In the genomic region with DNA sequence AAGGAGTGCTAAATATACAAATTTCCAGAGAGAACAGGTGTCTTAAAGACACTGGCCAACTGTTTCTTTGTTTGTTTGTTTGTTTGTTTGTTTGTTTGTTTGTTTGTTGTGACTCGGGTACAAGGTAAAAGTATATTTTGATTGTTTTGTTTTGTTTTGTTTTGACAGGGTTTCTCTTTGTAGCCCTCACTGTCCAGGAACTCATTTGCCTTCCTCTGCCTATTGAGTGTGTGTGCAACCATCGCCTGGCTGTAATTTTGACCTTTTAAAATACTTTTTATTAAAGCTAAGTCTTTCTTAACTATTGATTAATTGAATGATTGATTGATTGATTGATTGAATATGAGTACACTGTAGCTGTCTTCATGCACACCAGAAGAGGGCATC, we compare ENCODE assay signal across 8 mouse cellular contexts. TPM values are rescaled to one million over a fixed set of nuclear protein-coding genes. Genes with fewer than 3 reads are reported as not detected.
A peak's percentile ranks its signal among the peaks of the same experiment; 100 is the strongest.
DNase-seq lines count a peak whose midpoint lies in the region; ATAC-seq and TF ChIP-seq lines count a peak whose summit lies in the region.

No protein-coding gene starts in this region.

- H3K9ac ChIP-seq in kidney, embryonic 15.5 days: peak overlapping the region; percentile 61; the same call in 1 of the 2 replicates
- peak overlapping the region; percentile 85; the same call in 1 of the 2 replicates for H3K9ac ChIP-seq in embryonic facial prominence, embryonic 14.5 days (ENCODE audit: low read depth, low read length)
- no peak overlapping the region for H3K9ac ChIP-seq in intestine, embryonic 16.5 days (ENCODE audit: low read depth, low read length)
- no peak overlapping the region for H3K9ac ChIP-seq in midbrain, postnatal 0 days (replicated peaks; ENCODE audit: low read length, poor library complexity, severe bottlenecking)

- 63% methylated on average over 2 of the region's 2 CpGs for WGBS in kidney, embryonic 15.5 days
- 62% methylated on average over 2 of the region's 2 CpGs for WGBS in embryonic facial prominence, embryonic 14.5 days
- WGBS in intestine, embryonic 16.5 days: 67% methylated on average over 2 of the region's 2 CpGs
- 66% methylated on average over 2 of the region's 2 CpGs for WGBS in midbrain, postnatal 0 days

- H3K27ac ChIP-seq in kidney, embryonic 15.5 days: no peak overlapping the region
- no peak overlapping the region for H3K27ac ChIP-seq in embryonic facial prominence, embryonic 14.5 days (replicated peaks; ENCODE audit: low read depth, low read length)
- H3K27ac ChIP-seq in intestine, embryonic 16.5 days (ENCODE audit: low read length): no peak overlapping the region
- no peak overlapping the region for H3K27ac ChIP-seq in midbrain, postnatal 0 days (ENCODE audit: low read depth, low read length)

- peak; percentile 30; the same call in 1 of the 2 replicates for ATAC-seq in kidney, embryonic 15.5 days (replicated peaks; ENCODE audit: low FRiP score)
- ATAC-seq in embryonic facial prominence, embryonic 14.5 days (ENCODE audit: low read depth): no peak
- peak; percentile 29 for ATAC-seq in intestine, embryonic 16.5 days
- ATAC-seq in midbrain, postnatal 0 days (ENCODE audit: low FRiP score): no peak
- ATAC-seq in activated CD4-positive, CD25-positive, alpha-beta regulatory T cell, adult 4 months: no peak

- H3K4me3 ChIP-seq in kidney, embryonic 15.5 days (replicated peaks): peak overlapping the region; percentile 65
- H3K4me3 ChIP-seq in embryonic facial prominence, embryonic 14.5 days (ENCODE audit: low read depth, low read length): peak overlapping the region; percentile 74
- peak overlapping the region; percentile 82 for H3K4me3 ChIP-seq in intestine, embryonic 16.5 days (ENCODE audit: low read length)
- peak overlapping the region; percentile 65; the same call in 1 of the 2 replicates for H3K4me3 ChIP-seq in midbrain, postnatal 0 days (ENCODE audit: low read depth, low read length)

- peak overlapping the region; percentile 66 for H3K4me2 ChIP-seq in kidney, embryonic 15.5 days
- H3K4me2 ChIP-seq in embryonic facial prominence, embryonic 14.5 days (ENCODE audit: low read depth, low read length): peak overlapping the region; percentile 64
- peak overlapping the region; percentile 67 for H3K4me2 ChIP-seq in intestine, embryonic 16.5 days (ENCODE audit: low read depth, low read length)
- peak overlapping the region; percentile 65 for H3K4me2 ChIP-seq in midbrain, postnatal 0 days (ENCODE audit: low read depth, low read length, poor library complexity, severe bottlenecking)

- no peaks in the 10 kb centered on the region for H3K27me3 ChIP-seq in kidney, embryonic 15.5 days
- no peaks in the 10 kb centered on the region for H3K27me3 ChIP-seq in embryonic facial prominence, embryonic 14.5 days (replicated peaks; ENCODE audit: control insufficient read depth, insufficient read depth, low read length)
- no peaks in the 10 kb centered on the region for H3K27me3 ChIP-seq in intestine, embryonic 16.5 days (replicated peaks; ENCODE audit: control insufficient read depth, insufficient read depth, low read length)
- no peaks in the 10 kb centered on the region for H3K27me3 ChIP-seq in midbrain, postnatal 0 days (ENCODE audit: insufficient read depth, low read length)

- H3K4me1 ChIP-seq in kidney, embryonic 15.5 days: peaks cover 12% of the 10 kb centered on the region; the same call in 1 of the 2 replicates
- 0 out of 2 replicates have a peak, but pooled peaks cover 3% of the 10 kb centered on the region for H3K4me1 ChIP-seq in embryonic facial prominence, embryonic 14.5 days (ENCODE audit: control insufficient read depth, insufficient read depth, low read length)
- peaks cover 7% of the 10 kb centered on the region; the same call in 1 of the 2 replicates for H3K4me1 ChIP-seq in intestine, embryonic 16.5 days (ENCODE audit: control insufficient read depth, insufficient read depth, low read length)
- H3K4me1 ChIP-seq in midbrain, postnatal 0 days (ENCODE audit: insufficient read depth, low read length): no peaks in the 10 kb centered on the region

- DNase-seq in kidney, postnatal 4 days: no peak
- DNase-seq in embryonic facial prominence, embryonic 14.5 days (ENCODE audit: low spot score): no peak
- no peak for DNase-seq in midbrain, postnatal 0 days (ENCODE audit: low spot score)
- no peak for DNase-seq in thymus, postnatal 25 days
- no peak for DNase-seq in cerebellum, adult 8-10 months

- no peak for TF ChIP-seq CTCF in midbrain, postnatal 0 days (IDR thresholded peaks at IDR 0.05)

- H3K9me3 ChIP-seq in kidney, embryonic 15.5 days (replicated peaks): no peaks in the 10 kb centered on the region
- no peaks in the 10 kb centered on the region for H3K9me3 ChIP-seq in embryonic facial prominence, embryonic 14.5 days (ENCODE audit: control insufficient read depth, low read length)
- no peaks in the 10 kb centered on the region for H3K9me3 ChIP-seq in intestine, embryonic 16.5 days (ENCODE audit: control insufficient read depth, low read length)
- no peaks in the 10 kb centered on the region for H3K9me3 ChIP-seq in midbrain, postnatal 0 days (ENCODE audit: low read length)

- peaks cover 19% of the 10 kb centered on the region for H3K36me3 ChIP-seq in kidney, embryonic 15.5 days
- peaks cover 5% of the 10 kb centered on the region for H3K36me3 ChIP-seq in embryonic facial prominence, embryonic 14.5 days (ENCODE audit: control insufficient read depth, insufficient read depth, low read length)
- peaks cover 3% of the 10 kb centered on the region; the same call in 1 of the 2 replicates for H3K36me3 ChIP-seq in intestine, embryonic 16.5 days (ENCODE audit: control insufficient read depth, insufficient read depth, low read length)
- peaks cover 7% of the 10 kb centered on the region; the same call in 1 of the 2 replicates for H3K36me3 ChIP-seq in midbrain, postnatal 0 days (ENCODE audit: insufficient read depth, low read length)

RNA-seq across cellular contexts. Expression of a gene that starts 0.3 kb away (rescaled TPM):
- polyA plus RNA-seq in kidney, embryonic 15.5 days (2015; fragmentation: Nextera tagmentation; extraction: Ambion mirVana): 12.0 and 13.3 TPM in 2 replicates
- 7.6 and 9.2 TPM in 2 replicates for polyA plus RNA-seq in embryonic facial prominence, embryonic 14.5 days (2014; fragmentation: Nextera tagmentation; extraction: Ambion mirVana)
- polyA plus RNA-seq in intestine, embryonic 16.5 days (2015; fragmentation: Nextera tagmentation; extraction: Ambion mirVana): 13.8 and 15.1 TPM in 2 replicates
- total RNA-seq in midbrain, postnatal 0 days (2014; rRNA removed): 11.8 and 15.5 TPM in 2 replicates
- polyA plus RNA-seq in midbrain, postnatal 0 days (2015; fragmentation: Nextera tagmentation; extraction: Ambion mirVana): 3.5 and 4.4 TPM in 2 replicates
- 1 to 10 TPM; 1.9 to 2.3 TPM for polyA plus RNA-seq in activated CD4-positive, CD25-positive, alpha-beta regulatory T cell, adult 4 months (2017; shearing (Covaris generic))

RNA-seq across cellular contexts. Expression of a gene that starts 17.1 kb away (rescaled TPM):
- 25.2 and 27.4 TPM in 2 replicates for polyA plus RNA-seq in kidney, embryonic 15.5 days (2015; fragmentation: Nextera tagmentation; extraction: Ambion mirVana)
- 19.4 and 20.8 TPM in 2 replicates for polyA plus RNA-seq in embryonic facial prominence, embryonic 14.5 days (2014; fragmentation: Nextera tagmentation; extraction: Ambion mirVana)
- polyA plus RNA-seq in intestine, embryonic 16.5 days (2015; fragmentation: Nextera tagmentation; extraction: Ambion mirVana): 10.7 and 11.1 TPM in 2 replicates
- total RNA-seq in midbrain, postnatal 0 days (2014; rRNA removed): 39.7 and 45.7 TPM in 2 replicates
- polyA plus RNA-seq in midbrain, postnatal 0 days (2015; fragmentation: Nextera tagmentation; extraction: Ambion mirVana): 20.4 and 21.3 TPM in 2 replicates
- 10 to 100 TPM in 1 of 2 experiments, 1 to 10 TPM in 1; 8.7 to 10.1 TPM for polyA plus RNA-seq in activated CD4-positive, CD25-positive, alpha-beta regulatory T cell, adult 4 months (2017; shearing (Covaris generic))

RNA-seq across cellular contexts. Expression of a gene that starts 56.0 kb away (rescaled TPM):
- 161 and 167 TPM in 2 replicates for polyA plus RNA-seq in kidney, embryonic 15.5 days (2015; fragmentation: Nextera tagmentation; extraction: Ambion mirVana)
- 127 and 139 TPM in 2 replicates for polyA plus RNA-seq in embryonic facial prominence, embryonic 14.5 days (2014; fragmentation: Nextera tagmentation; extraction: Ambion mirVana)
- 107 and 114 TPM in 2 replicates for polyA plus RNA-seq in intestine, embryonic 16.5 days (2015; fragmentation: Nextera tagmentation; extraction: Ambion mirVana)
- total RNA-seq in midbrain, postnatal 0 days (2014; rRNA removed): 82.9 and 93.2 TPM in 2 replicates
- polyA plus RNA-seq in midbrain, postnatal 0 days (2015; fragmentation: Nextera tagmentation; extraction: Ambion mirVana): 59.8 and 65.0 TPM in 2 replicates
- polyA plus RNA-seq in activated CD4-positive, CD25-positive, alpha-beta regulatory T cell, adult 4 months (2017; shearing (Covaris generic)): 10 to 100 TPM; 79.7 to 89.2 TPM

RNA-seq across cellular contexts. Expression of a gene that starts 56.2 kb away (rescaled TPM):
- 77.1 and 77.3 TPM in 2 replicates for polyA plus RNA-seq in kidney, embryonic 15.5 days (2015; fragmentation: Nextera tagmentation; extraction: Ambion mirVana)
- 69.8 and 77.9 TPM in 2 replicates for polyA plus RNA-seq in embryonic facial prominence, embryonic 14.5 days (2014; fragmentation: Nextera tagmentation; extraction: Ambion mirVana)
- polyA plus RNA-seq in intestine, embryonic 16.5 days (2015; fragmentation: Nextera tagmentation; extraction: Ambion mirVana): 78.5 and 79.3 TPM in 2 replicates
- 45.8 and 50.9 TPM in 2 replicates for total RNA-seq in midbrain, postnatal 0 days (2014; rRNA removed)
- 51.0 and 53.9 TPM in 2 replicates for polyA plus RNA-seq in midbrain, postnatal 0 days (2015; fragmentation: Nextera tagmentation; extraction: Ambion mirVana)
- polyA plus RNA-seq in activated CD4-positive, CD25-positive, alpha-beta regulatory T cell, adult 4 months (2017; shearing (Covaris generic)): 10 to 100 TPM; 52.3 to 53.6 TPM

Comparison
In these comparisons a context has a peak if more than half of its experiments do, and no peak if none do; other contexts are left out.
1. ATAC-seq: peak in kidney, embryonic 15.5 days (single experiment) and intestine, embryonic 16.5 days (single experiment); none in embryonic facial prominence, embryonic 14.5 days (single experiment), midbrain, postnatal 0 days (single experiment) and activated CD4-positive, CD25-positive, alpha-beta regulatory T cell, adult 4 months (single experiment).
2. H3K9ac ChIP-seq: peak in kidney, embryonic 15.5 days (single experiment) and embryonic facial prominence, embryonic 14.5 days (single experiment); none in intestine, embryonic 16.5 days (single experiment) and midbrain, postnatal 0 days (single experiment).
3. Peak in every context shown above with its lines, with median percentiles within 50 percentile points of each other: H3K4me2 ChIP-seq and H3K4me3 ChIP-seq.